Mouse (Mus musculus) midbrain, embryonic 15.5 days (tissue): ENCODE measurements at regions not wholly inside any gene's neighbourhood (a gene's known extent, or its start where the extent isn't known, plus 50 kb on each side); places are given as distances from the start of the nearest gene placed in this dataset.

Experiments used
- ATAC-seq: fragments of 200-750 bp; cut with Nextera tagmentation; replicated peaks from 2 replicates; pipeline ENCODE4 v1.8.0; 2017; ENCODE audit warnings: moderate TSS enrichment
- H3K27ac ChIP-seq: fragments of 300-500 bp; sonication (generic); 2 replicates; pipeline ENCODE4 v1.5.1; 2015; ENCODE audit warnings: mild to moderate bottlenecking, inconsistent platforms
- H3K27me3 ChIP-seq: fragments of 300-500 bp; sonication (generic); replicated peaks from 2 replicates; pipeline ENCODE4 v1.6.1; 2015; ENCODE audit warnings: inconsistent platforms
- H3K36me3 ChIP-seq: fragments of 300-500 bp; sonication (generic); replicated peaks from 2 replicates; pipeline ENCODE4 v1.6.1; 2015; ENCODE audit warnings: inconsistent platforms
- H3K4me1 ChIP-seq: fragments of 300-500 bp; sonication (generic); 2 replicates; pipeline ENCODE4 v1.6.1; 2015; ENCODE audit warnings: inconsistent platforms
- H3K4me2 ChIP-seq: fragments of 300-500 bp; sonication (generic); 2 replicates; pipeline ENCODE4 v1.6.1; 2015; ENCODE audit warnings: inconsistent platforms, mild to moderate bottlenecking, moderate library complexity
- H3K4me3 ChIP-seq: fragments of 300-500 bp; sonication (generic); 2 replicates; pipeline ENCODE4 v1.5.1; 2015; ENCODE audit warnings: mild to moderate bottlenecking, inconsistent platforms
- H3K9ac ChIP-seq: fragments of 300-500 bp; sonication (generic); 2 replicates; pipeline ENCODE4 v1.6.1; 2015; ENCODE audit warnings: mild to moderate bottlenecking, inconsistent platforms
- H3K9me3 ChIP-seq: fragments of 300-500 bp; sonication (generic); 2 replicates; pipeline ENCODE4 v1.6.1; 2016; ENCODE audit warnings: inconsistent platforms
- WGBS: fragments of 180-500 bp; shearing (Covaris S2); methylation state at CpG from one replicate; pipeline ENCODE4 v1.1.7; 2015; ENCODE audit warnings: mixed read lengths; 5-methylcytosine and 5-hydroxymethylcytosine counted together

DNA sequence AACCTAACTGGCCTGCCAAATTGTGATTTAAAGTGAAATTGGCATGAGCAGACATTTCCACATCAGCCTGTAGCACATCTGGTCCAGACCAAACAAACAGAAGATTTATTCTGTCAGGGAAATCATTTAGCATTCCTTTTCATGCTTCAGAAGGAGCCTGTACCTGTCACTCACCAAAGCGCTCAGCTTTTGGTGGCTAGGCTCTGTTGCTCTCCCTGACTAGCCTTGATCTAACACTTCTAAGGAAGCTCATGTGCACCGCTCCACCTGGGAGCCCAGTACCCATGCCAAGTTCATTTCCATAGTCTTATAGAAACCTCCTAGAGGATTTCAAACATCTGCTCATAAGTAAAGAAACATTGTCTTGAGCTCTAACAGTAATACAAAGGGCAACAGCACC lies 253.8 kb upstream of the Tfap2d start:
- H3K4me2 ChIP-seq = no peak overlapping the region
- H3K4me3 ChIP-seq = no peak overlapping the region
- no peaks in the 10 kb centered on the region for H3K27me3 ChIP-seq
- ATAC-seq = peak; percentile 95
- H3K27ac ChIP-seq = peak overlapping the region; percentile 50; the same call in 1 of the 2 replicates
- WGBS = 55% methylated on average over 2 of the region's 2 CpGs
- H3K36me3 ChIP-seq = no peaks in the 10 kb centered on the region
- H3K9ac ChIP-seq = no peak overlapping the region
- no peaks in the 10 kb centered on the region for H3K4me1 ChIP-seq
- H3K9me3 ChIP-seq = no peaks in the 10 kb centered on the region

- no peak overlapping the region for H3K4me2 ChIP-seq
- no peaks in the 10 kb centered on the region for H3K4me1 ChIP-seq
- no peaks in the 10 kb centered on the region for H3K9me3 ChIP-seq
- 75% methylated on average over 3 of the region's 3 CpGs for WGBS
- H3K27me3 ChIP-seq = no peaks in the 10 kb centered on the region
- no peak overlapping the region for H3K9ac ChIP-seq
- no peak overlapping the region for H3K27ac ChIP-seq
- H3K36me3 ChIP-seq = no peaks in the 10 kb centered on the region
- H3K4me3 ChIP-seq = no peak overlapping the region
- ATAC-seq = no peak
Measured at GRCm38 (mm10) chr1:18857457-18857856, 245.4 kb upstream of the Tfap2d start.

- no peak overlapping the region for H3K9ac ChIP-seq
- H3K27ac ChIP-seq = no peak overlapping the region
- no peak overlapping the region for H3K4me2 ChIP-seq
- ATAC-seq = no peak
- H3K4me1 ChIP-seq = no peaks in the 10 kb centered on the region
- no peak overlapping the region for H3K4me3 ChIP-seq
- no peaks in the 10 kb centered on the region for H3K9me3 ChIP-seq
- 94% methylated on average over 1 of the region's 1 CpGs for WGBS
- H3K36me3 ChIP-seq = no peaks in the 10 kb centered on the region
- no peaks in the 10 kb centered on the region for H3K27me3 ChIP-seq
Measured at GRCm38 (mm10) chr1:18903266-18903665, 199.6 kb upstream of the Tfap2d start.

GRCm38 (mm10) chr1:18903696-18904095 lies 199.1 kb upstream of the Tfap2d start:
- Histone ChIP-seq H3K36me3 (no peaks in the 10 kb centered on the region), H3K9ac (no peak overlapping the region), H3K4me2 (no peak overlapping the region), H3K27me3 (no peaks in the 10 kb centered on the region), H3K4me3 (no peak overlapping the region), H3K27ac (no peak overlapping the region), H3K9me3 (no peaks in the 10 kb centered on the region), H3K4me1 (no peaks in the 10 kb centered on the region)
- WGBS = 72% methylated on average over 4 of the region's 4 CpGs
- no peak for ATAC-seq

DNA sequence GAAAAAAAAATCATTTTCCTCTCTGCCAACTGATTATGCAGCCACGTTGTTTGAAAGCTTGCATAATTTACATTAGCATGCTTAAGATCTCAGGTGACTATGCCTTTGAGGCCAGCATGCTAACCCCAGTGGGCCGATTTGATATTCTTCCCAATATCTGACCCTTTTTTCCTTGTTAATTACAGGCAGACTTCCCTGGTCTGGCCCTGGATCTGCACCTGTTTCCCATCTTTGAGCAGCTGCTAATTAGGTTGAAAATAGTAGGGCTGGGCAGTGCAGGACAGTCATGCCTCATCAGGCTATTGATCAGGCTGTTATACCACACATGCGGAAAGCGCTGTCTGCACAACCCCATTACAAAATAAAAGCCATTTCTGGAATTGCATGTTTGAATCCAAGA lies 191.2 kb upstream of the Tfap2d start:
- H3K27ac ChIP-seq = no peak overlapping the region
- H3K4me3 ChIP-seq = no peak overlapping the region
- H3K9ac ChIP-seq = no peak overlapping the region
- no peaks in the 10 kb centered on the region for H3K27me3 ChIP-seq
- H3K9me3 ChIP-seq = no peaks in the 10 kb centered on the region
- no peaks in the 10 kb centered on the region for H3K36me3 ChIP-seq
- WGBS = 49% methylated on average over 4 of the region's 4 CpGs
- ATAC-seq = peak; percentile 90
- H3K4me2 ChIP-seq = no peak overlapping the region
- no peaks in the 10 kb centered on the region for H3K4me1 ChIP-seq

DNA sequence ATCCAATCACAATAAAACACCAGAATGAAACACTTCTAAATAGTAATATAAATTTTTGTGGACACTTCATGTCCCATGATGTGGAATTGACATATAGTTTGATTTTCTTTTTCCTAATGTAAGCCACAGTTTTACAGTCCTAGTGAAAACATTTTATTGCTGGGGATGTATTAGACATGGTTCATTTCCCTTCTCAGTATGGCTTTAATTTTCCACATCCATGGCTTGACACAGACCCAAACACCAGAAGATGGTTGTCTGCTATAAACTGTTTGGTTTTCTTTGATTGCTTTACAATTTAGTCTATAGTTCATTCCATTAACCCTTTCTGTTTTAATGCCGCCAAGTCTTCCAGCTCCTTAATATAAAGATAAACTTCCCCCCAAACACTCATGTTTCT lies 146.5 kb upstream of the Tfap2d start:
- no peak for ATAC-seq
- WGBS = 88% methylated on average over 1 of the region's 1 CpGs

GRCm38 (mm10) chr1:18956975-18957374 lies 145.8 kb upstream of the Tfap2d start:
- ATAC-seq = peak; percentile 67
- Histone ChIP-seq H3K4me1 (no peaks in the 10 kb centered on the region), H3K9ac (no peak overlapping the region), H3K36me3 (no peaks in the 10 kb centered on the region), H3K4me2 (no peak overlapping the region), H3K9me3 (no peaks in the 10 kb centered on the region), H3K27me3 (no peaks in the 10 kb centered on the region), H3K27ac (no peak overlapping the region), H3K4me3 (no peak overlapping the region)
- WGBS = 62% methylated on average over 6 of the region's 6 CpGs

More for the DNA sequence above, 146.5 kb upstream of the Tfap2d start:
- Histone ChIP-seq H3K4me1 (no peaks in the 10 kb centered on the region), H3K9me3 (no peaks in the 10 kb centered on the region), H3K4me2 (no peak overlapping the region), H3K27me3 (no peaks in the 10 kb centered on the region), H3K36me3 (no peaks in the 10 kb centered on the region), H3K27ac (no peak overlapping the region), H3K4me3 (no peak overlapping the region), H3K9ac (no peak overlapping the region)

- H3K9ac ChIP-seq = no peak overlapping the region
- no peak overlapping the region for H3K27ac ChIP-seq
- no peaks in the 10 kb centered on the region for H3K27me3 ChIP-seq
- no peaks in the 10 kb centered on the region for H3K4me1 ChIP-seq
- no peak overlapping the region for H3K4me2 ChIP-seq
- H3K36me3 ChIP-seq = no peaks in the 10 kb centered on the region
- WGBS = 58% methylated on average over 9 of the region's 9 CpGs
- H3K4me3 ChIP-seq = no peak overlapping the region
- no peaks in the 10 kb centered on the region for H3K9me3 ChIP-seq
- peak; percentile 71 for ATAC-seq
Measured at GRCm38 (mm10) chr1:18961464-18961863, 141.4 kb upstream of the Tfap2d start.

DNA sequence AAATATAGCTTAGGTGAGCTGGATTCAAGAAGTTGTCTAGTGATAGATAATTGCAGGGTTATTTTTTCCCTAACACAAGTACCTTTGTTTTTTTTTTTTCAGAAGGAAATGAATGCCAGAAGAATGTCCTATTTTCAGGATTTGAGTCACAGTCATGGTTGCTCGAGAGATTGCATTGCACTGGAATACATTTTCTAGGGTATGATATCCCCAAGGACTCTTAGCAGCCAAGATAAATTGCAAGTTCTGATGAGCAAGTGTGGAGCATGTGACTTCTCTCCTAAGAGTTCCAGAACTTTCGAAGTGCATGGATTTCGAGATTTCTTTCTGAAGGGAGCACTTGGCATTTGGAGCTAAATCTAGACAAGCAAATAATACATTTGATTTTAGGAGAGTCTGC lies 140.9 kb upstream of the Tfap2d start:
- Histone ChIP-seq H3K4me2 (no peak overlapping the region), H3K27me3 (no peaks in the 10 kb centered on the region), H3K27ac (no peak overlapping the region), H3K9me3 (no peaks in the 10 kb centered on the region), H3K4me1 (no peaks in the 10 kb centered on the region), H3K9ac (no peak overlapping the region), H3K4me3 (no peak overlapping the region), H3K36me3 (no peaks in the 10 kb centered on the region)
- no peak for ATAC-seq
- 79% methylated on average over 3 of the region's 3 CpGs for WGBS

DNA sequence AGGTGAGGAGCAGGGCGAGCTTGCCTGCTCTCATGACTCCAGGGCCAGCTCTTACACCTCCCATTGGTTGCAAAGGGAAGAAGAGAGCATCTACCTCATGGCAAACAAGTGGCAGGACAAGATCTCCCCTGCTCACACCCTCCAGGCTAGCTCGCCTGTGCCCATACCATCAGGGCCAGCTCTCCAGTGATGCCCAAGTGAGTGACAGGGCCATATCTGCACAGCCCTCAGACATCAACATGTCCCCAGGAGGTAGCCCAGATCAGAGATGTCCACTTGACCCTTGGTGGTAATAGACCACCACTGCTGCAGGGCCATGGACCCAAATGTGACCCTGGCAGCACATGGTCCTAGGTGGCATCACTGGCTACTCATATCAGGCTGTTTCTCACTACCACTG lies 133.9 kb upstream of the Tfap2d start:
- Histone ChIP-seq H3K4me1 (no peaks in the 10 kb centered on the region), H3K27me3 (no peaks in the 10 kb centered on the region), H3K4me3 (no peak overlapping the region), H3K27ac (no peak overlapping the region), H3K36me3 (no peaks in the 10 kb centered on the region), H3K9ac (no peak overlapping the region), H3K4me2 (no peak overlapping the region), H3K9me3 (no peaks in the 10 kb centered on the region)
- WGBS = 83% methylated on average over 2 of the region's 2 CpGs
- no peak for ATAC-seq

- no peak for ATAC-seq
- no peaks in the 10 kb centered on the region for H3K9me3 ChIP-seq
- H3K9ac ChIP-seq = no peak overlapping the region
- no peak overlapping the region for H3K4me2 ChIP-seq
- H3K27ac ChIP-seq = no peak overlapping the region
- H3K4me3 ChIP-seq = no peak overlapping the region
- H3K4me1 ChIP-seq = no peaks in the 10 kb centered on the region
- H3K36me3 ChIP-seq = no peaks in the 10 kb centered on the region
- no peaks in the 10 kb centered on the region for H3K27me3 ChIP-seq
Measured at GRCm38 (mm10) chr1:18970173-18970572, 132.6 kb upstream of the Tfap2d start.

GRCm38 (mm10) chr1:18973826-18974620 lies 128.8 kb upstream of the Tfap2d start:
- no peak for ATAC-seq
- Histone ChIP-seq H3K36me3 (no peaks in the 10 kb centered on the region), H3K4me2 (no peak overlapping the region), H3K27me3 (no peaks in the 10 kb centered on the region), H3K9me3 (no peaks in the 10 kb centered on the region), H3K4me3 (no peak overlapping the region), H3K27ac (no peak overlapping the region), H3K4me1 (peaks cover 3% of the 10 kb centered on the region; the same call in 1 of the 2 replicates), H3K9ac (no peak overlapping the region)
- WGBS = 81% methylated on average over 6 of the region's 6 CpGs

GRCm38 (mm10) chr1:18974860-18975439 lies 127.9 kb upstream of the Tfap2d start:
- ATAC-seq = no peak
- H3K9ac ChIP-seq = no peak overlapping the region
- no peak overlapping the region for H3K27ac ChIP-seq
- no peaks in the 10 kb centered on the region for H3K9me3 ChIP-seq
- peaks cover 3% of the 10 kb centered on the region; the same call in 1 of the 2 replicates for H3K4me1 ChIP-seq
- H3K36me3 ChIP-seq = no peaks in the 10 kb centered on the region
- H3K27me3 ChIP-seq = no peaks in the 10 kb centered on the region
- no peak overlapping the region for H3K4me3 ChIP-seq
- no peak overlapping the region for H3K4me2 ChIP-seq
- 86% methylated on average over 2 of the region's 2 CpGs for WGBS
